Mouse (Mus musculus) E14TG2a.4 (cell line): ENCODE measurements around the gene Htra3.

ENCODE experiments used
- CTCF ChIP-seq: conservative IDR thresholded peaks from 2 replicates; pipeline ENCODE4 v1.5.1; 2014; ENCODE audit warnings: low read length
- NANOG ChIP-seq: IDR thresholded peaks from 2 replicates; pipeline ENCODE4 v1.6.1; 2014; ENCODE audit warnings: borderline replicate concordance, low read length, mixed read lengths

DNA sequence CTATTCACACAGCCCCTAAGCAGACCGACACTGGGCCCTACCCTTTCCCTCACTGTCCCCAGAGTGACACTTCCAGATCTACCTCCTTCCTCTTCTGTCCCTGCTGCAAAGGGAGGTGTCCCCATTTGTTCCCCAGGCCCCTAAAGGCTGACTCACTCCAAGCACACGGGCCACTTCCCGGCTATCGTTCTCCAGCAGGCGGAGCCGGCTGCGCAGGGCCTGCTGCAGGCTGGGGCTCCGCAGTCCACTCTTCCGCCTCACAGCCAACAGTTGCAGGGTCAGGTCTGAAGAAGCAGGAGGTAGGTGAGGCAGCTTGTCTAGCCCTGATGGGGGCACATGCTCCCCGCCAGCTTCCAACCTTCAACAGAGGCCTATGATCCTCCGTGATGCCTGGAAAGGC lies 39.2 kb upstream of the Htra3 start:
- TF ChIP-seq CTCF (no peak), NANOG (no peak)
